Mouse (Mus musculus) C2C12 (cell line): ENCODE results near the gene Rcl1.

Experiments used
- CEBPB ChIP-seq: IDR thresholded peaks from one replicate; pipeline ENCODE4 v1.6.1; 2011; ENCODE audit warnings: low read depth, mild to moderate bottlenecking, control low read depth, moderate library complexity
- CTCF ChIP-seq: IDR thresholded peaks from one replicate; pipeline ENCODE4 v1.5.1; 2011; ENCODE audit not compliant: control insufficient read depth, insufficient read depth, insufficient read length
- MYOD1 ChIP-seq: IDR thresholded peaks from one replicate; pipeline ENCODE4 v1.6.1; 2011; ENCODE audit warnings: low read depth; ENCODE audit not compliant: control insufficient read depth, insufficient read length
- MYOG ChIP-seq: IDR thresholded peaks from one replicate; pipeline ENCODE4 v1.6.1; 2011; ENCODE audit not compliant: control insufficient read depth, insufficient read length; ENCODE audit errors: extremely low read depth

GRCm38 (mm10) chr19:29155552-29155951, 54.4 kb downstream of the Rcl1 start:
- no peak for TF ChIP-seq CTCF
- TF ChIP-seq MYOG = no peak
- TF ChIP-seq MYOD1 = no peak
- no peak for TF ChIP-seq CEBPB
